Mouse (Mus musculus): ENCODE measurements around the gene Doxl2. TPM values are rescaled to one million over a fixed set of nuclear protein-coding genes. Genes with fewer than 3 reads are reported as not detected.
"Not testable (repeated sequence)": the region's sequence is repeated elsewhere in the genome, so short reads cannot be mapped to it uniquely, and the experiment has no call there.

Doxl2 gene
- total and polyA plus RNA-seq, 3 experiments = not detected

DNA sequence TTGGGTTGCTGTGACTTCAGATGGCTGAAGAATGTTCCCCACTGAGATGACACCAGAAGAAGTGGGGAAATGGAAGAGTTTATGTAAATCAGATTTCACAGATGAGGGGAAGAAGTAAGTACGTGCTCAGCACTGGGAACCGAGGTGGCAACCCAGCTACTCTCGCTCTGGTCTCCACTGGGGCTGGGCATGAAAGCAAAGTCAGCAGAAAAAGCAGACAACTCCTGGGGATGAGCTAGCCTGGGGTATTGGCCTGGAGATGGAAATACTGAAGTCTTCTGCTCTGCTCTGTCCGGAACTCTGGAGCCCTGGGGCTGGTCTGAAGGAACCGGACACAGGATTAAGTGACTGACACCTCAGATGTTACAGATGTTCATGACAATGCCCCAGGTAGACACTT lies 20.6 kb upstream of the Doxl2 start:
- H3K9ac ChIP-seq (ENCODE audit: low read depth, low read length) = no peak overlapping the region
- no peak for TF ChIP-seq POLR2A (IDR thresholded peaks at IDR 0.05; ENCODE audit: insufficient read depth, low read depth, low read length)
- TF ChIP-seq EP300 (IDR thresholded peaks at IDR 0.05; ENCODE audit: insufficient read depth, low read depth, low read length) = no peak
- no peak for TF ChIP-seq CTCF (IDR thresholded peaks at IDR 0.05)
- no peaks in the 10 kb centered on the region for H3K4me1 ChIP-seq (ENCODE audit: control insufficient read depth, insufficient read depth, low read length)
- intact Hi-C loops (cut with DNase I) = loop anchor here (5.0 kb wide), 1 partner anchor 92 kb away; no protein-coding TSS in a partner anchor
- no peaks in the 10 kb centered on the region for H3K36me3 ChIP-seq (ENCODE audit: control insufficient read depth, insufficient read depth, low read length)
- no peaks in the 10 kb centered on the region for H3K79me2 ChIP-seq (replicated peaks; ENCODE audit: control insufficient read depth, insufficient read depth, low read length)
- WGBS = 76% methylated on average over 5 of the region's 5 CpGs
- H3K27ac ChIP-seq = no peak overlapping the region
- H3K27me3 ChIP-seq (ENCODE audit: control insufficient read depth, insufficient read depth, low read length) = no peaks in the 10 kb centered on the region
- DNase-seq = peak in 1 of 2 experiments; percentile 1
- H3K4me3 ChIP-seq = no peak overlapping the region

DNA sequence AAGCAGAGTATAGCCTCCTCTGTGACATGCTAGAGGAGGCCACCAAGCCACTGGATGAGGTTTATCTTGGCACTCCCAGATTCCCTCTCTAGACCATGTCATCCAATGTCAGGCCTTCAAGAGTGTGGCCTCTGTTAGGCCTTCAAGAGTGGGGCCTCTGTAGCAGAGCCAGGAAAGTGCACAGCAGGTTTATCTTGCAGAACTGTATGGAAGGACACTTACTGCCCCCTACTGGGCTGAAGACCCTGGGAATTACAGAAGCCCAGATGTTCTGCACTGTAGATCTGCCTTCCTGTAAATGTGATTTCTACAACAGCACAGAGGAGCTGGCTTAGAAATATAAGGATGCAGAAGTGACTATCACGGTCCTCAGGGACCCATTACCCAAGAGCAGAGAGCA lies 19.8 kb upstream of the Doxl2 start:
- WGBS = 44% methylated on average over 1 of the region's 1 CpGs
- peak; percentile 14 to 24 for DNase-seq
- no peak for TF ChIP-seq POLR2A (IDR thresholded peaks at IDR 0.05; ENCODE audit: insufficient read depth, low read depth, low read length)
- TF ChIP-seq CTCF (IDR thresholded peaks at IDR 0.05) = peak; percentile 69
- no peak for TF ChIP-seq EP300 (IDR thresholded peaks at IDR 0.05; ENCODE audit: insufficient read depth, low read depth, low read length)

DNA sequence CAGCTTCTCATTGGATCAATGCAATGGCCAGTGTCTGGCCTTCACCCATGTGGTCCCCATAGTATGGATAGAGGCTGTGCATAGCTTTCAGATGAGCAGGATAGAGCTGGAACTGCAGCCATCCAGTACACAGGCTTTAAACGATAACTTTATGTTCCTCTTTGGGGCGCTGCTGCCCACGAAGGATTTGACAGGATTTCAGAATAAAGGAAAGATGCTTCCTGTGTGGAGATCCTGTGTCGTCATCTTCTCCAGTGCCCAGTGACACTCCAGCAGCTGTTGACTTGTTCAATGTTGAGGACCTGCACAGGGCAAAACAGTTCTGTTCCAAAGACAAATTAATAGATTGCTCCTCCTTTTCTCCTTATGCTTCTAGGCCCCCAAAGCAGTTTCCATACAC lies 18.0 kb upstream of the Doxl2 start:
- DNase-seq = peak in 1 of 2 experiments; percentile 5
- Histone ChIP-seq H3K9ac (ENCODE audit: low read depth, low read length) (no peak overlapping the region), H3K36me3 (ENCODE audit: control insufficient read depth, insufficient read depth, low read length) (no peaks in the 10 kb centered on the region), H3K4me1 (ENCODE audit: control insufficient read depth, insufficient read depth, low read length) (no peaks in the 10 kb centered on the region), H3K27ac (no peak overlapping the region), H3K79me2 (replicated peaks; ENCODE audit: control insufficient read depth, insufficient read depth, low read length) (no peaks in the 10 kb centered on the region), H3K27me3 (ENCODE audit: control insufficient read depth, insufficient read depth, low read length) (no peaks in the 10 kb centered on the region), H3K4me3 (no peak overlapping the region)
- 65% methylated on average over 4 of the region's 4 CpGs for WGBS
- intact Hi-C loops (cut with DNase I) = no loop called here
- TF ChIP-seq POLR2A (IDR thresholded peaks at IDR 0.05; ENCODE audit: insufficient read depth, low read depth, low read length) (no peak), EP300 (IDR thresholded peaks at IDR 0.05; ENCODE audit: insufficient read depth, low read depth, low read length) (no peak), CTCF (IDR thresholded peaks at IDR 0.05) (no peak)

More for the DNA sequence above, 19.8 kb upstream of the Doxl2 start:
- Histone ChIP-seq H3K4me1 (ENCODE audit: control insufficient read depth, insufficient read depth, low read length) (no peaks in the 10 kb centered on the region), H3K27me3 (ENCODE audit: control insufficient read depth, insufficient read depth, low read length) (no peaks in the 10 kb centered on the region), H3K79me2 (replicated peaks; ENCODE audit: control insufficient read depth, insufficient read depth, low read length) (no peaks in the 10 kb centered on the region), H3K27ac (no peak overlapping the region), H3K36me3 (ENCODE audit: control insufficient read depth, insufficient read depth, low read length) (no peaks in the 10 kb centered on the region), H3K4me3 (no peak overlapping the region), H3K9ac (ENCODE audit: low read depth, low read length) (no peak overlapping the region)
- intact Hi-C loops (cut with DNase I) = loop anchor here (1.0 to 5.0 kb wide), 2 partner anchors 93 to 137 kb away; no protein-coding TSS in a partner anchor

DNA sequence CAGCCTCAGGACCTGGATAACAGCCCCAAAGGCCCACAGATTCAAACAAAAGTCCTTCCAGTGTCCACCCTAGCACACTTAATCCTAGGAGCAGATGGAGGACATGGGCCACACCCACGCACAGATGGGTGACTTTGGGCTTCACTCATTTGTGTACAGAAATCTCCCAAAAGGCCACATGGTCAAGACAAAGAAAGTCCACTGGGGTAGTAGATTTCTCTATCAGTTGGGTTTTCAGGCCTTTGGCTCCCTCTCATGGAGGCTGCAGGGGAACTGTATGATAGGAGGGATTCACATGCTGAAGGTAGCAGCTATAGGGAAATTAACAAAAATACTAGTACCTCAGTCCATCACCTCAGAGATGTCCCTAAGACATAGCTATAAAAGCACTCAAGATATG lies 16.7 kb upstream of the Doxl2 start:
- Histone ChIP-seq H3K4me1 (ENCODE audit: control insufficient read depth, insufficient read depth, low read length) (no peaks in the 10 kb centered on the region), H3K36me3 (ENCODE audit: control insufficient read depth, insufficient read depth, low read length) (no peaks in the 10 kb centered on the region), H3K27ac (no peak overlapping the region), H3K79me2 (replicated peaks; ENCODE audit: control insufficient read depth, insufficient read depth, low read length) (no peaks in the 10 kb centered on the region), H3K9ac (ENCODE audit: low read depth, low read length) (no peak overlapping the region), H3K27me3 (ENCODE audit: control insufficient read depth, insufficient read depth, low read length) (no peaks in the 10 kb centered on the region), H3K4me3 (no peak overlapping the region)
- intact Hi-C loops (cut with DNase I) = no loop called here
- peak; percentile 44 for TF ChIP-seq CTCF (IDR thresholded peaks at IDR 0.05)
- TF ChIP-seq POLR2A (IDR thresholded peaks at IDR 0.05; ENCODE audit: insufficient read depth, low read depth, low read length) = no peak
- TF ChIP-seq EP300 (IDR thresholded peaks at IDR 0.05; ENCODE audit: insufficient read depth, low read depth, low read length) = no peak
- WGBS = 71% methylated on average over 1 of the region's 1 CpGs
- peak in 1 of 2 experiments; percentile 8 for DNase-seq

DNA sequence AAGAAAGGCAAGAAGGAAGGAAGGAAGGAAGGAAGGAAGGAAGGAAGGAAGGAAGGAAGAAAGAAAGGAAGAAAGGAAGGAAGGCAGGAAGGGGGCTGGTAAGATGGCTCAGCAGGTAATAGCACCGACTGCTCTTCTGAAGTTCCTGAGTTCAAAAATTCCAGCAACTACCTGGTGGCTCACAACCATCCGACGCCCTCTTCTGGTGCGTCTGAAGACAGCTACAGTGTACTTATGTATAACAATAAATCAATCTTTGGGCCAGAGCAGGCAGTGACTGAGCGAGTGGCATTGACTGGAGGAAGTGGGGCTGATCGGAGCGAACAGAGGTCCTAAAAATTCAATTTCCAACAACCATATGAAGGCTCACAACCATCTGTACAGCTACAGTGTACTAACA lies 15.6 kb upstream of the Doxl2 start:
- H3K4me3 ChIP-seq; H3K9ac ChIP-seq (ENCODE audit: low read depth, low read length); H3K36me3 ChIP-seq (ENCODE audit: control insufficient read depth, insufficient read depth, low read length); H3K79me2 ChIP-seq (replicated peaks; ENCODE audit: control insufficient read depth, insufficient read depth, low read length); H3K27ac ChIP-seq; H3K27me3 ChIP-seq (ENCODE audit: control insufficient read depth, insufficient read depth, low read length); intact Hi-C loops (cut with DNase I); H3K4me1 ChIP-seq (ENCODE audit: control insufficient read depth, insufficient read depth, low read length): not testable (repeated sequence)
- WGBS = 38% methylated on average over 7 of the region's 7 CpGs
- DNase-seq = peak in 1 of 2 experiments; percentile 3
- peak; percentile 41 for TF ChIP-seq CTCF (IDR thresholded peaks at IDR 0.05)

DNA sequence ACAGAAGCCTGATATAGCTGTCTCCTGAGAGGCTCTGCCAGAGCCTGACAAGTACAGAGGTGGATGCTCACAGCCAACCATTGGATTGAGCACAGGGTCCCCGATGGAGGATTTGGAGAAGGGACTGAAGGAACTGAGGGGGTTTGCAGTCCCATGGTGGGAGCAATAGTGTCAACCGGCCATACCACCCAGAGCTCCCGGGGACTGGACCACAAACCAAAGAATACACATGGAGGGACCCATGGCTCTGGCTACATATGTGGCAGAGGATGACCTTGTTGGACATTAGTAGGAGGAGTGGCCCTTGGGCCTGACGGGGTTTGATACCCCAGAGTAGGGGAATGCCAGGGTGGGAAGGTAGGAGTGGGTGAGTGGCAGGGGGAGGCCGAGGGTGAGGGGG lies 8.1 kb upstream of the Doxl2 start:
- H3K79me2 ChIP-seq (replicated peaks; ENCODE audit: control insufficient read depth, insufficient read depth, low read length); H3K4me1 ChIP-seq (ENCODE audit: control insufficient read depth, insufficient read depth, low read length); H3K9ac ChIP-seq (ENCODE audit: low read depth, low read length); intact Hi-C loops (cut with DNase I); H3K27me3 ChIP-seq (ENCODE audit: control insufficient read depth, insufficient read depth, low read length); H3K27ac ChIP-seq; H3K36me3 ChIP-seq (ENCODE audit: control insufficient read depth, insufficient read depth, low read length); H3K4me3 ChIP-seq: not testable (repeated sequence)
- 76% methylated on average over 5 of the region's 5 CpGs for WGBS
- DNase-seq = peak in 1 of 2 experiments; percentile 5

Data from heart, adult 2 months (tissue).